Comparison of ENCODE assay signal across 13 mouse cellular contexts in the genomic region with DNA sequence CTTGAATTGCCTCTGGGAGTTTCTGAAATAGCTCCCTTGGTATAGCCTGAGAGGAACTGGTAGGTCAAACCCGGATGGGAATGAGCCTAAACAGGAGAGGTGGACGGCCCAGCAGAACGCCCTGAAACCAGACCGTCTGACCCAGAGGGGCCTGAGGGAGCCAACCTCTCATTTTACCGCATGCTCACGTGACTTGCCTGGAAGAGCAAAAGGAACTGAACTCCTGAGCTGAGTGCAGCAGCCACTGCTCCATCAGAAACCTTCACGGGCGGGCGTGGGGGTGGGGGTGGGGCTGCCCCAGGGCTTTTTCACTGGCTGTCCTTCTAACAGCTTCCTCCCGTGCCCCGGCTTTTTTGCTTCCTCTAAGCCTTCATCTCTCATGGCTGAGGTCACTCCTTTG. TPM values are rescaled to one million over a fixed set of nuclear protein-coding genes. Genes with fewer than 3 reads are reported as not detected.
DNase-seq lines count a peak whose midpoint lies in the region; ATAC-seq and TF ChIP-seq lines count a peak whose summit lies in the region.
"Had no signal": no experiment of that assay in that cellular context is flagged by ENCODE, and none has a peak within 500 bp of the region (broad histone marks: within the 10 kb centered on the region; RNA-seq: fewer than 3 reads in every experiment).

No protein-coding gene starts in this region.

- no peak for TF ChIP-seq CTCF in lung, embryonic 14.5 days (IDR thresholded peaks at IDR 0.05; ENCODE audit: low read depth)

- WGBS in lung, embryonic 14.5 days, result 27% methylated on average over 11 of the region's 11 CpGs
- 16% methylated on average over 11 of the region's 11 CpGs for WGBS in embryonic facial prominence, embryonic 11.5 days
- WGBS in limb, embryonic 14.5 days, result 12% methylated on average over 10 of the region's 11 CpGs

- TF ChIP-seq POLR2A in limb, embryonic 14.5 days (IDR thresholded peaks at IDR 0.05; ENCODE audit: borderline replicate concordance, extremely low read depth, insufficient read depth, insufficient read length), result no peak

- no peak overlapping the region for H3K9ac ChIP-seq in lung, embryonic 14.5 days
- no peak overlapping the region; the same call in 1 of the 2 replicates for H3K9ac ChIP-seq in embryonic facial prominence, embryonic 11.5 days (replicated peaks; ENCODE audit: low read length)
- H3K9ac ChIP-seq in limb, embryonic 14.5 days (ENCODE audit: low read depth, low read length, severe bottlenecking), result no peak overlapping the region

- ATAC-seq in lung, embryonic 14.5 days (ENCODE audit: insufficient read depth), result no peak
- no peak for ATAC-seq in embryonic facial prominence, embryonic 11.5 days (replicated peaks; ENCODE audit: insufficient number of reproducible peaks, low FRiP score, low TSS enrichment, low read depth)
- ATAC-seq in limb, embryonic 14.5 days (ENCODE audit: low FRiP score, low read depth), result peak; percentile 36; the same call in 1 of the 2 replicates
- ATAC-seq: hindbrain, embryonic 16.5 days had no signal

- peak; percentile 30 for DNase-seq in embryo, embryonic 10.5 days (ENCODE audit: low spot score)
- no peak for DNase-seq in embryo, embryonic 11 days
- no peak for DNase-seq in lung, embryonic 14.5 days
- no peak for DNase-seq in lung, postnatal 14 days
- peak; percentile 38 for DNase-seq in embryonic facial prominence, embryonic 11.5 days (ENCODE audit: low spot score)
- no peak for DNase-seq in limb, embryonic 14.5 days (ENCODE audit: low spot score)
- no peak for DNase-seq in frontal cortex, postnatal 25 days (ENCODE audit: low spot score in 2 of 2)
- DNase-seq in spleen, adult 18-20 months, result no peak
- DNase-seq: adrenal gland, adult 8-10 months; cerebellum, adult 2 months had no signal

- no peak overlapping the region for H3K4me3 ChIP-seq in lung, embryonic 14.5 days (ENCODE audit: low read depth, low read length)
- no peak overlapping the region for H3K4me3 ChIP-seq in embryonic facial prominence, embryonic 11.5 days (ENCODE audit: low read depth, low read length)
- no peak overlapping the region for H3K4me3 ChIP-seq in limb, embryonic 14.5 days (replicated peaks; ENCODE audit: low read length)
- H3K4me3 ChIP-seq: megakaryocyte, embryonic 14.5 days had no signal

- peak overlapping the region; percentile 26; the same call in 1 of the 2 replicates for H3K27ac ChIP-seq in lung, embryonic 14.5 days (ENCODE audit: low read depth)
- 0 out of 2 replicates have a peak overlapping the region, but pooled peaks have one; percentile 13 for H3K27ac ChIP-seq in embryonic facial prominence, embryonic 11.5 days (replicated peaks; ENCODE audit: low read depth, low read length)
- peak overlapping the region; percentile 5; the same call in 1 of the 2 replicates for H3K27ac ChIP-seq in limb, embryonic 14.5 days (replicated peaks; ENCODE audit: low read depth, low read length)

- H3K4me1 ChIP-seq in lung, embryonic 14.5 days (ENCODE audit: insufficient read depth), result peaks cover 9% of the 10 kb centered on the region
- peaks cover 12% of the 10 kb centered on the region; the same call in 1 of the 2 replicates for H3K4me1 ChIP-seq in embryonic facial prominence, embryonic 11.5 days (ENCODE audit: control insufficient read depth, insufficient read depth, low read length)
- H3K4me1 ChIP-seq in limb, embryonic 14.5 days (ENCODE audit: control insufficient read depth, insufficient read depth, low read length), result peaks cover 16% of the 10 kb centered on the region

- H3K27me3 ChIP-seq in lung, embryonic 14.5 days (ENCODE audit: insufficient read depth, low read length), result no peaks in the 10 kb centered on the region
- no peaks in the 10 kb centered on the region for H3K27me3 ChIP-seq in embryonic facial prominence, embryonic 11.5 days (ENCODE audit: control insufficient read depth, insufficient read depth, low read length)
- H3K27me3 ChIP-seq in limb, embryonic 14.5 days (ENCODE audit: control insufficient read depth, insufficient read depth, low read length), result no peaks in the 10 kb centered on the region
- H3K27me3 ChIP-seq: megakaryocyte, embryonic 14.5 days had no signal

- H3K9me3 ChIP-seq in lung, embryonic 14.5 days (ENCODE audit: low read depth, low read length), result no peaks in the 10 kb centered on the region
- no peaks in the 10 kb centered on the region for H3K9me3 ChIP-seq in embryonic facial prominence, embryonic 11.5 days (replicated peaks; ENCODE audit: control insufficient read depth, low read length)
- H3K9me3 ChIP-seq in limb, embryonic 14.5 days (ENCODE audit: control insufficient read depth, low read length), result no peaks in the 10 kb centered on the region
- H3K9me3 ChIP-seq: megakaryocyte, embryonic 14.5 days had no signal

- H3K36me3 ChIP-seq in lung, embryonic 14.5 days (ENCODE audit: insufficient read depth), result no peaks in the 10 kb centered on the region
- H3K36me3 ChIP-seq in embryonic facial prominence, embryonic 11.5 days (replicated peaks; ENCODE audit: control insufficient read depth, insufficient read depth, low read depth, low read length), result no peaks in the 10 kb centered on the region
- no peaks in the 10 kb centered on the region for H3K36me3 ChIP-seq in limb, embryonic 14.5 days (ENCODE audit: control insufficient read depth, insufficient read depth, low read length)

- H3K4me2 ChIP-seq in lung, embryonic 14.5 days, result no peak overlapping the region
- no peak overlapping the region for H3K4me2 ChIP-seq in embryonic facial prominence, embryonic 11.5 days (ENCODE audit: low read depth, low read length)
- no peak overlapping the region for H3K4me2 ChIP-seq in limb, embryonic 14.5 days (replicated peaks; ENCODE audit: low read depth, low read length, severe bottlenecking)
- H3K4me2 ChIP-seq: liver, embryonic 11.5 days had no signal

RNA-seq across cellular contexts. Expression of a gene that starts 0.5 kb away (rescaled TPM):
- polyA plus RNA-seq in lung, embryonic 14.5 days (2014; fragmentation: Nextera tagmentation; extraction: Ambion mirVana), result 2.0 and 2.2 TPM in 2 replicates
- 0.69 and 0.77 TPM in 2 replicates for polyA plus RNA-seq in embryonic facial prominence, embryonic 11.5 days (2014; fragmentation: Nextera tagmentation; extraction: Ambion mirVana)
- 21.0 and 24.8 TPM in 2 replicates for polyA plus RNA-seq in limb, embryonic 14.5 days (2012; rRNA removed)
- polyA plus RNA-seq in limb, embryonic 14.5 days (2014; fragmentation: Nextera tagmentation; extraction: Ambion mirVana), result 5.3 TPM in 2 replicates

Comparison
In these comparisons a context has a peak if more than half of its experiments do, and no peak if none do; other contexts are left out.
1. DNase-seq: peak in embryo, embryonic 10.5 days (single experiment) and embryonic facial prominence, embryonic 11.5 days (single experiment); none in embryo, embryonic 11 days (single experiment), lung, embryonic 14.5 days (single experiment), lung, postnatal 14 days (single experiment), limb, embryonic 14.5 days (single experiment), frontal cortex, postnatal 25 days (0 of 2) and spleen, adult 18-20 months (0 of 2).
2. Peak in every context shown above with its lines, with median percentiles within 50 percentile points of each other: H3K27ac ChIP-seq.